Mouse (Mus musculus): ENCODE measurements around the gene Trpc4.

The Trpc4 gene

GRCm38 (mm10) chr3:54155639-54156315, at the start of gene Trpc4:
Trpc4 (plus strand) TSS chr3:54156035.
- DNase-seq: peak; percentile 30

GRCm38 (mm10) chr3:54111489-54111888, 44.3 kb upstream of the Trpc4 start:
- no peak for DNase-seq

- no peak for DNase-seq
Measured at GRCm38 (mm10) chr3:54135376-54135775, 20.5 kb upstream of the Trpc4 start.

GRCm38 (mm10) chr3:54141376-54141775, 14.5 kb upstream of the Trpc4 start:
- DNase-seq: no peak

- peak; percentile 48 for DNase-seq
Measured at GRCm38 (mm10) chr3:54154844-54155638, 794 bp upstream of the Trpc4 start.

GRCm38 (mm10) chr3:54156316-54157000, 623 bp downstream of the Trpc4 start:
- peak; percentile 15 for DNase-seq

- no peak for DNase-seq
Measured at GRCm38 (mm10) chr3:54170701-54171100, 14.9 kb downstream of the Trpc4 start.

- DNase-seq: no peak
Measured at GRCm38 (mm10) chr3:54177296-54177695, 21.5 kb downstream of the Trpc4 start.

GRCm38 (mm10) chr3:54190932-54191668, 35.3 kb downstream of the Trpc4 start:
- DNase-seq: no peak

- no peak for DNase-seq
Measured at GRCm38 (mm10) chr3:54201231-54201630, 45.4 kb downstream of the Trpc4 start.

GRCm38 (mm10) chr3:54204386-54204785, 48.6 kb downstream of the Trpc4 start:
- peak; percentile 22 for DNase-seq

GRCm38 (mm10) chr3:54210112-54210511, 54.3 kb downstream of the Trpc4 start:
- DNase-seq: no peak

GRCm38 (mm10) chr3:54211441-54211840, 55.6 kb downstream of the Trpc4 start:
- no peak for DNase-seq

GRCm38 (mm10) chr3:54222549-54222948, 66.7 kb downstream of the Trpc4 start:
- no peak for DNase-seq

GRCm38 (mm10) chr3:54228463-54228862, 72.6 kb downstream of the Trpc4 start:
- DNase-seq: no peak

- DNase-seq: no peak
Measured at GRCm38 (mm10) chr3:54238891-54239290, 83.1 kb downstream of the Trpc4 start.

- DNase-seq: no peak
Measured at GRCm38 (mm10) chr3:54239426-54239825, 83.6 kb downstream of the Trpc4 start.

- DNase-seq: peak; percentile 48
Measured at GRCm38 (mm10) chr3:54243136-54243535, 87.3 kb downstream of the Trpc4 start.

GRCm38 (mm10) chr3:54244729-54245465, 89.1 kb downstream of the Trpc4 start:
- no peak for DNase-seq

- no peak for DNase-seq
Measured at GRCm38 (mm10) chr3:54246416-54246815, 90.6 kb downstream of the Trpc4 start.

- no peak for DNase-seq
Measured at GRCm38 (mm10) chr3:54249311-54249710, 93.5 kb downstream of the Trpc4 start.

- DNase-seq: no peak
Measured at GRCm38 (mm10) chr3:54266943-54267342, 111.1 kb downstream of the Trpc4 start.
